Mouse (Mus musculus) heart, adult 18-20 months (tissue): ENCODE results near the gene Muc5b. TPM values are rescaled to one million over a fixed set of nuclear protein-coding genes. Genes with fewer than 3 reads are reported as not detected.

Source experiments
- DNase-seq, 2 experiments: peaks; one replicate each; pipeline ENCODE4 v3.0.0; 2021 to 2022; ENCODE audit warnings: mixed read lengths in 1 of 2
- total RNA-seq, 2 experiments: library from RNA; stranded (reverse); gene quantifications; 2 replicates each; pipeline ENCODE4 v1.2.3; 2021

The Muc5b gene
- total RNA-seq, 2 experiments from 2014 or later, result 1.6 TPM; not detected in 1

DNA sequence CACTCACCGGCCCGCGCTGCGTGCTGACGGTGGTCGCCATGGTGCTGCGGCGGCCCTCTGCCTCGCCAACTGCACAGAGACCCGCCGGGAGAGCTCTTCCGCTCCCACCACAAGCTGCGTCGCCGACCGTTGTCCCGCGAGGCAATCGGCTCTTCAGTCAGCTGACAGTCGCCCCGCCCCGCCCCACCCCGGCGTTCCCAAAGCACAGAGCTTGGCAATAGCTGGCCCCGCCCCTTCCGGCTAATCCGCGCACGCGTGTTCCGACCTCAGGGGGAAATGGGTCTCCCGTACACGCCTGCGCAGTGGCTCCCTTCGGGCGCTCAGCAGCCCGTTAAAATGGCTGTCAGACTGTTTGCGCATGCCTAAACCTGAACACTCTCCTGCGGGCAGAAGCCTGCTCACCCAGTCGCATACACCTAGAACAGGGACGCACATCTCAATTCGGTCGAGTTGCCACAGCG is 63.4 kb downstream of the Muc5b start:
- peak; percentile 99 to 100 for DNase-seq

DNA sequence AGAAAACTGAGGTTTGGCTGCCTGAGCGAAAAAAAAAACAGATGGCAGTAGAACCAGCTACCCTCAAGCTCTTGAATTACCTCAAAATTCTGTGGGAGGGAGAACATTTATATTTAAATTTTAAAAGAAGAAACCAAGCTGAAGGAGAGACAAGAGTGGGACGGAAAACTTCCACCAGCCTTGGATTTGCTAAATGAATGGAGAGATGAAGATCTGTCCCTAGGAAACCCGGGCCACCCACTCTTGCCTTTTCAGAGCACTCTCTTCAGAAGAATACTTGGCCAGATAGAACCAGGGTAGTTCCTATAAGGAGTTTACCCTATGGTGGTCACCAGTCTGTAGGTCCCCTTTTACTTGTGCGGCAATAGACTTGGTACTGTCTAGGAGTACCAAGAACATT is 63.9 kb downstream of the Muc5b start:
- no peak for DNase-seq

DNA sequence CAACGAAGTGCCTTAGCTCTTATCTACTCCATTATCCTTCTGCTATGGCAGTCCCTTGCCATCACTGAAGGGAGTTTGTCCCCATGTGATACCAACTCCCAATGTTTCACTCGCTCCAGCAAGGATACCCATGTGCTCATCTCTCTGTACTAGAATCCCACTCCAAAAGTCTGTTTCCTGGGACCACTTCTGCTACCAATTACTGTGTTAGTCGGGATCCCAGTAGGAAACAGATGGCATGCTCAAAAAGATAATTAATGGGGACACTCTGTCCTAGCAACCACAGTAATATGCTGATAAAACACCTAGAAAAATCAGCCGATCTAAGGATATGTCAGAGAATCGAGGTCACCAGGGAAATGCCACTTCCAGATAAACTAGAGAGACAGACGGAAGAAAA is 69.7 kb downstream of the Muc5b start:
- no peak for DNase-seq

DNA sequence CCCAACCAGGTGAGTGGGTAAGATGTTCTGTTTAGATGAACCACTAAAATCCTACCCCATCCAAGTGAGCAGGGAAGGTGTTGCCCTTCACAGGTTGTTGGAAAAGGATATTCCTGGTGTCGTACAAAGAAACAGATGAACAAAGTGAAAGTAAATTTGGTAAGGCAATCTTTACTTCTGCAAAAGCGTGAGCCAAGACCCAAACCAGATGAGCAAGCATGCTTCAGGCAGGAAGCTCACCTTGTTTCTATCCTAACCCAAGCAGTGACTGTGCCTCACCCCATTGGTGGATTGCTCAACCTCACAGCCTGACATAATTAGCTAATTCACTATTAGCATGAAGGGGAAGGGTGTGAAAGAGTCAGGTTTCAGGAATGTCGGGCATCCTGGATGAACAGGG is 72.4 kb downstream of the Muc5b start:
- DNase-seq, result no peak

DNA sequence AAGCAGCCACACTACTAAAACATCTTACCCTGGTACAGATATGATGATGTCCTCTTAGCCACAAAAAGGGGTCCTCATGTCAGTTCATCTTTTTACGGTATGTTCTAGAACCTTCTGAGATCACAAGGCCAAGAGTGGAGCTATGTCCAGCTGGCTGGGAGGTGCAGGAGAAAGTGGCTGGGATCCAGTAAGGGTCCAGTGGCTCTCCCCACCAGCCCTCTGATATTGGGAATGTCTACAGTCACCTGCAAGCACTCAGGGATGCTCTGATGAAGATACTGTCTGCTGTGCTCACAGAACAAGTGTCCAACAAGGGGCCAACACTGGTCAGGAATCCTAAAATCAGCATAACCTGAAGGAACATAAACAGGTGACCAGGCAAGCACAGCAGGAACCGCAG is 79.5 kb downstream of the Muc5b start, which contains the start of gene Tollip:
Gene Tollip (minus strand): TSS at position 101 of the 400 bp plus-strand sequence.
- DNase-seq, result no peak

Other genes with a start within 250 kb of the Muc5b start
- gene Muc6, start 183.8 kb upstream of the Muc5b start, total RNA-seq, result not detected
- gene Muc2, start 148.7 kb upstream of the Muc5b start, total RNA-seq, result under 1 TPM in 1 of 2 experiments, not detected in 1; 0.44 TPM
- under 1 TPM in 1 of 2 experiments, not detected in 1; 0.03 TPM for gene Muc5ac, start 50.1 kb upstream of the Muc5b start, total RNA-seq
- 10 to 100 TPM; 50.9 to 54.4 TPM for gene Tollip, start 79.4 kb downstream of the Muc5b start, total RNA-seq
- under 1 TPM; 0.15 to 0.39 TPM for gene Brsk2, start 110.7 kb downstream of the Muc5b start, total RNA-seq
- 10 to 100 TPM; 45.7 to 51.1 TPM for gene Mob2, start 222.0 kb downstream of the Muc5b start, total RNA-seq